Comparison of ENCODE assay signal across 9 mouse cellular contexts in the genomic region with DNA sequence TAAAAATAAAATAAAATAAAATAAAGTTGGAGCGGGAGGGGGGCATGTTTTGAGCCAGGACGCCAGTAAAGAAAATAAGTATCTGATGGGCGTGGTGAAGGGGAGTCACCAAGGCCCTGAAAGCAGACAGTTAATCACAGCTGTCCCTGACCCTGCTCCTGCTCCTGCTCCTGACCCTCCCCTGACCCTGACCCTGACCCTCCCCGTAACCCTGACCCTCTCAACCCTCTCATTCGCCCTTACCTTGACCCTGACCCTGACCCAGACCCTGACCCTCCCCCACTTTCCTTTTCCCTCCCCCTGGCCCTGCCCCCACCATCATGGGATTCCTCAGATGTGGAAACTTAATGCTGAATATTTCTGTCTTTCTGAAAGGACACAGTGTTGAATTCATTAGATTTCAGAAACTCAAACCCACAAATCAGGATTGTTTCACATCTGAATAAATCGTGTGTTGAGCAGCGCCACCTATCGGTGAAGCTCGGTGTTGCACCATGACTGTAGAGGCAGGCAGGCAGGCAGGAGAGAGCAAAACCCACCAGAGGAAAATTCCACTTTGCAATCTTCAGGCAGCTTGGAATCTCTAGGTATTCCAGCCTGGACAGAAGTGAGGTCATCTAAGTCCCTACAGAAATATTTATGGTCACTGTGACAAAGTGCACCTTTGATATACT.
DNase-seq lines count a peak whose midpoint lies in the region; ATAC-seq and TF ChIP-seq lines count a peak whose summit lies in the region.
"Had no signal": no experiment of that assay in that cellular context is flagged by ENCODE, and none has a peak within 500 bp of the region (broad histone marks: within the 10 kb centered on the region; RNA-seq: fewer than 3 reads in every experiment).

No protein-coding gene starts in this region.

- H3K36me3 ChIP-seq in spleen, adult 2 months (ENCODE audit: control insufficient read depth, insufficient read depth, low read length), result no peaks in the 10 kb centered on the region
- H3K36me3 ChIP-seq: limb, embryonic 12.5 days had no signal

- TF ChIP-seq CTCF in spleen, adult 2 months (IDR thresholded peaks at IDR 0.05; ENCODE audit: extremely low read depth, insufficient read depth, insufficient read length, insufficient replicate concordance), result peak; percentile 69; the same call in 1 of the 2 replicates

- 52% methylated on average over 9 of the region's 9 CpGs for WGBS in spleen, adult 2 months

- intact Hi-C loops in gastrocnemius, postnatal 14 days (cut with DNase I; ENCODE audit: low total_unique reads), result loop anchor here (10.0 kb wide), 1 partner anchor 101 kb away; no protein-coding TSS in a partner anchor

- H3K4me3 ChIP-seq in spleen, adult 2 months (ENCODE audit: extremely low read depth, insufficient read depth, insufficient read length), result no peak overlapping the region
- H3K4me3 ChIP-seq: limb, embryonic 12.5 days had no signal

- no peaks in the 10 kb centered on the region for H3K4me1 ChIP-seq in spleen, adult 2 months (ENCODE audit: control insufficient read depth, insufficient read depth, insufficient read length)

- no peaks in the 10 kb centered on the region for H3K27me3 ChIP-seq in spleen, adult 2 months (ENCODE audit: control insufficient read depth, insufficient read depth, low read length)
- H3K27me3 ChIP-seq: limb, embryonic 12.5 days had no signal

- H3K27ac ChIP-seq in spleen, adult 2 months (ENCODE audit: insufficient read depth, low read length), result no peak overlapping the region
- H3K27ac ChIP-seq: limb, embryonic 12.5 days had no signal

- peak; percentile 45; the same call in 1 of the 2 replicates for ATAC-seq in megakaryocyte, adult 5-6 weeks (ENCODE audit: poor library complexity, severe bottlenecking)
- no peak for ATAC-seq in activated CD4-positive, CD25-positive, alpha-beta regulatory T cell, adult 4 months

- DNase-seq in CD4-positive helper T cell, adult 2 months (ENCODE audit: low read depth, low spot score), result peak; percentile 28
- peak; percentile 85 for DNase-seq in NIH3T3 (ENCODE audit: low read depth)
- peak; percentile 76 to 87 for DNase-seq in cerebellum, postnatal 25 days
- peak; percentile 78 for DNase-seq in gastrocnemius, postnatal 14 days
- DNase-seq in layer of hippocampus, postnatal 10 days (ENCODE audit: low spot score in 2 of 2), result peak; percentile 96 to 98
- DNase-seq in spleen, adult 2 months (ENCODE audit: low read depth in 1 of 2, low spot score in 2 of 2), result peak in 1 of 2 experiments; percentile 50

- no peak for TF ChIP-seq POLR2A in spleen, adult 2 months (IDR thresholded peaks at IDR 0.05; ENCODE audit: low read depth, low read length)
